In the genomic region with DNA sequence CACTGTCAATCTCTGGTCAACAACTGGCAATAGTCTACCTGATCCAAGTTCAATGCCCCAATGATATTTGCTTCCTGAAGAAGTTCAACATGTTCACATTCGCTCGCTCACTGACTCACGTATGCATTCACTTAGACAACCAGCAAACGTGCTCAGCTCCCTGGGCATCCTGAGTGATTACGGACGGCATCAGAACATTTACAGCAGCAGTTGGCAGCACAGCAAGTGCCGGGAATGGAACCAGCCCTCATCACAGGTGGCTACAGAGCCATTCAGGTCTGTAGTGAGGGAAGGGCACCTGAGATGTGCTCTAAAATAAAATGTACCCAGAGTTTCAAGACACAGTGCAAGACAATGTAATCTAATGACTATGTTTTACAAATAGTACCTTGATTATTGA, we compare ENCODE assay signal across 18 mouse cellular contexts. TPM values are rescaled to one million over a fixed set of nuclear protein-coding genes. Genes with fewer than 3 reads are reported as not detected.
DNase-seq lines count a peak whose midpoint lies in the region; ATAC-seq lines count a peak whose summit lies in the region.
"Had no signal": no experiment of that assay in that cellular context is flagged by ENCODE, and none has a peak within 500 bp of the region (broad histone marks: within the 10 kb centered on the region; RNA-seq: fewer than 3 reads in every experiment).

No protein-coding gene starts in this region.

- no peak overlapping the region for H3K4me2 ChIP-seq in heart, embryonic 11.5 days
- no peak overlapping the region for H3K4me2 ChIP-seq in heart, embryonic 12.5 days
- H3K4me2 ChIP-seq: limb, embryonic 13.5 days; liver, embryonic 13.5 days; lung, embryonic 14.5 days had no signal

- WGBS in heart, embryonic 11.5 days (ENCODE audit: insufficient replicate concordance): 80% methylated on average over 7 of the region's 7 CpGs
- 78% methylated on average over 7 of the region's 7 CpGs for WGBS in heart, embryonic 12.5 days

- H3K27me3 ChIP-seq in heart, embryonic 11.5 days (ENCODE audit: control insufficient read depth, insufficient read depth, low read length): no peaks in the 10 kb centered on the region
- H3K27me3 ChIP-seq in heart, embryonic 12.5 days (replicated peaks): no peaks in the 10 kb centered on the region
- H3K27me3 ChIP-seq: limb, embryonic 13.5 days; liver, embryonic 13.5 days; Patski had no signal

- no peak overlapping the region for H3K4me3 ChIP-seq in heart, embryonic 11.5 days (ENCODE audit: low read depth, low read length)
- H3K4me3 ChIP-seq in heart, embryonic 12.5 days: no peak overlapping the region
- H3K4me3 ChIP-seq: embryonic facial prominence, embryonic 10.5 days; limb, embryonic 13.5 days; liver, embryonic 13.5 days had no signal

- no peaks in the 10 kb centered on the region for H3K9me3 ChIP-seq in heart, embryonic 11.5 days (replicated peaks; ENCODE audit: control insufficient read depth, low read length)
- H3K9me3 ChIP-seq in heart, embryonic 12.5 days (replicated peaks): no peaks in the 10 kb centered on the region
- H3K9me3 ChIP-seq: embryonic facial prominence, embryonic 10.5 days; limb, embryonic 13.5 days; liver, embryonic 13.5 days had no signal

- peak; percentile 69 for DNase-seq in gastrocnemius, adult 18-20 months (ENCODE audit: low spot score)
- no peak for DNase-seq in gastrocnemius, postnatal 10 days
- peak; percentile 59 for DNase-seq in cerebellum, adult 9-10 months
- DNase-seq in skeletal muscle tissue, adult 2 months (ENCODE audit: low read depth, low spot score): peak; percentile 70
- DNase-seq in thymus, postnatal 0 days (ENCODE audit: low spot score): no peak
- DNase-seq: adrenal gland, adult 8-10 months; kidney, adult 11 months; liver, embryonic 13.5 days; lung, embryonic 14.5 days; lung, postnatal 36 days; right cerebral cortex, postnatal 25 days had no signal

- H3K36me3 ChIP-seq in heart, embryonic 11.5 days (ENCODE audit: control insufficient read depth, insufficient read depth, low read length): no peaks in the 10 kb centered on the region
- no peaks in the 10 kb centered on the region for H3K36me3 ChIP-seq in heart, embryonic 12.5 days
- H3K36me3 ChIP-seq: embryonic facial prominence, embryonic 10.5 days; limb, embryonic 13.5 days; liver, embryonic 13.5 days had no signal

- no peak overlapping the region for H3K9ac ChIP-seq in heart, embryonic 11.5 days (ENCODE audit: low read depth, low read length)
- H3K9ac ChIP-seq in heart, embryonic 12.5 days: no peak overlapping the region
- H3K9ac ChIP-seq: limb, embryonic 13.5 days; liver, embryonic 13.5 days; lung, embryonic 14.5 days had no signal

- ATAC-seq in heart, embryonic 11.5 days (replicated peaks; ENCODE audit: insufficient number of reproducible peaks, low FRiP score, low TSS enrichment): no peak
- no peak for ATAC-seq in heart, embryonic 12.5 days (ENCODE audit: insufficient number of reproducible peaks, low FRiP score)
- ATAC-seq: CD4-positive, CD25-positive, alpha-beta regulatory T cell, adult 4 months; Patski had no signal

- H3K4me1 ChIP-seq in heart, embryonic 11.5 days (ENCODE audit: control insufficient read depth, insufficient read depth, low read length): peaks cover 14% of the 10 kb centered on the region
- peaks cover 20% of the 10 kb centered on the region for H3K4me1 ChIP-seq in heart, embryonic 12.5 days (replicated peaks)
- H3K4me1 ChIP-seq: liver, embryonic 13.5 days had no signal

- H3K27ac ChIP-seq in heart, embryonic 11.5 days (ENCODE audit: low read depth, low read length): peak overlapping the region; percentile 43; the same call in 1 of the 2 replicates
- H3K27ac ChIP-seq in heart, embryonic 12.5 days (ENCODE audit: poor library complexity, severe bottlenecking): no peak overlapping the region
- H3K27ac ChIP-seq: embryonic facial prominence, embryonic 10.5 days; limb, embryonic 13.5 days; liver, embryonic 13.5 days; stomach, postnatal 0 days had no signal

RNA-seq across cellular contexts. Expression of a gene that starts 7.4 kb away (rescaled TPM):
- 1,000 to 10,000 TPM; 1,374 to 1,544 TPM for total RNA-seq in gastrocnemius, adult 18-20 months (2021)
- total RNA-seq in gastrocnemius, postnatal 10 days (2021): 100 to 1,000 TPM; 451 to 467 TPM
- 4.6 and 5.0 TPM in 2 replicates for polyA plus RNA-seq in heart, embryonic 11.5 days (2014; fragmentation: Nextera tagmentation; extraction: Ambion mirVana)
- polyA plus RNA-seq in heart, embryonic 12.5 days (2016; fragmentation: Nextera tagmentation; extraction: Ambion mirVana): 3.9 and 5.0 TPM in 2 replicates
- 0.28 and 0.29 TPM in 2 replicates for polyA plus RNA-seq in thymus, postnatal 0 days (2015; fragmentation: Nextera tagmentation; extraction: Ambion mirVana)
- polyA plus RNA-seq: Patski had no signal

RNA-seq across cellular contexts. Expression of a gene that starts 55.1 kb away (rescaled TPM):
- total RNA-seq in gastrocnemius, adult 18-20 months (2021): 10 to 100 TPM; 11.3 to 12.6 TPM
- total RNA-seq in gastrocnemius, postnatal 10 days (2021): 10 to 100 TPM; 18.0 to 27.0 TPM
- 56.3 and 59.3 TPM in 2 replicates for polyA plus RNA-seq in heart, embryonic 11.5 days (2014; fragmentation: Nextera tagmentation; extraction: Ambion mirVana)
- 50.8 and 51.1 TPM in 2 replicates for polyA plus RNA-seq in heart, embryonic 12.5 days (2016; fragmentation: Nextera tagmentation; extraction: Ambion mirVana)
- polyA plus RNA-seq in thymus, postnatal 0 days (2015; fragmentation: Nextera tagmentation; extraction: Ambion mirVana): 48.1 and 49.0 TPM in 2 replicates

Comparison
In these comparisons a context has a peak if more than half of its experiments do, and no peak if none do; other contexts are left out.
1. DNase-seq: peak in gastrocnemius, adult 18-20 months (single experiment), cerebellum, adult 9-10 months (single experiment) and skeletal muscle tissue, adult 2 months (single experiment); none in gastrocnemius, postnatal 10 days (single experiment) and thymus, postnatal 0 days (single experiment).